Mouse (Mus musculus): ENCODE data around the gene Ttc7b.

Gene Ttc7b

DNA sequence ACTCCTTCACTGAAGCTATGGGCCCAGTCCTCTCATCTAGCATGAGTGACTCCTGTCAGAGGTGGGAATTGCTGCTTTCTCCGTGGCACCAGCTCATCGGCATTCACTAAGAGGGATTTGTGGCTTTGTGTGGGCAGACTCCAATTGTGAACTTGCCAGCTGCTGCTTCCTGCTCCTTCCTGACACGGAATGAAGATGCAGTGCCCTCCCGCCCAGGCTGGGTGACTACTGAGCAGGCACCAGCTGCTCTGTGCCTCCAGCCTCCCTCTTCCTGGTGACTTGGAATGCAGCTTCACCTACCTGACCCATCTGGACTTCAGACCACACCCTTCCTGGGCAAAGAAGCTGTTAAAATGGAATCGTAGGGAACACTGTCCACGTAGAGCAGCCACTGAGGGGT, 257.8 kb downstream of the Ttc7b start:
- DNase-seq: no peak

DNA sequence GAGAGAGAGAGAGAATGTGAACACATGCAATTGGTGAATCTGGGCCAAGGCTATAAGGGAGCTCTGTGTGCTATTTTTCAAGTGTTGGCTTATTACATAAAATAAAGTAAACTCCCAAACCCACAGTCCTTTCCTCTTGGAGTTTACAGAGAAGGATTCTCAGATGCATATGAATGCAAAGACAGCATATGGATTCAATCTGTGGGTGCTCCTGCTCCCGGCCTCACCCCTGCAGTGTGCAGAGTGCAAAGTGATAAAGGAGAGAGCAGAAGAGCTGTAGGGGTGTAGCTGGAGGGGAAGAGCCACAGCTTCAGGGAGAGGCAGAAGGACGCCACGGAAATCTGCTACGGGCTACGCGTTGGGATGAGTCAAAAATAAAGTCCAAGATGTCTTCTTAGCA, 258.9 kb downstream of the Ttc7b start:
- DNase-seq: no peak

DNA sequence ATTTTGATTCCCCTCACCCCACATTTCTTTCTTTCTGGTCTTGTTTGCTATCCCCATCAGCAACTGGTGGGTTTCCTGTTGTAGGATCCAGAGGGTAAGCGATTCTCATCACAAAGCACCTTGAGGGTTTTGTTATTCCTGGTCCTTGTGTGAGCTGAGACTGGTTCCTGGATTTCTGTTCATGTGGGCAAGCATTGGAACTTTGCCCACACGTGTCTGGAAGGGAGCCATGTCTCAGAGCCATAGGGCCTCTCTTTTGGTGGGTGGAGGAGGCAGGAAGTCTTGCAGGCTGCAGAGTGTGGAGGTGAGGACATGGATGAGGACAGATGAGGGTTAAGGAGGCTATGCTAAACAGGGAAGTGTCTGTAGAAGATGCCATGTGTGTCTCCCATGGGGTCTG, 260.5 kb downstream of the Ttc7b start:
- no peak for DNase-seq

GRCm38 (mm10) chr12:100257779-100258178, 262.8 kb downstream of the Ttc7b start:
- DNase-seq: no peak

GRCm38 (mm10) chr12:100255441-100255949, 265.1 kb downstream of the Ttc7b start:
- no peak for DNase-seq

DNA sequence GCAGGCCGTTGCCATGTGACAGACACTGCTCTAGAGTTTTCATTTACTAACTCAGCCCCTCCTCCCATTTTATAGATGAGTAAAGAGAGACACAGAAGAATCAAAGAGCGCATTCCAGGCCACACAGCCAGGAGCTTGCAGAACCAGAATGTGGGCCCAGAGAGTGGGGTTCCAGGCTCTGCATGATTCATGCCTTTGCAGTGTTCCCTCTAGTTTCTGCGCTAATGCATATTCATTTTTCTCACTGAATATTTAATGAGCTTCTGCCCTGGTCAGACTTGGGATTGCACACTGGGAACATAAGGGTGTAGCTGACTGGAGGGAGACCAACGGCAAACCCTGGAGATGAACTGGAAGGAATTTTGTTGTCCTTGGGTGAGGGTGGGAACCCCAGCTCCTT, 266.2 kb downstream of the Ttc7b start:
- no peak for DNase-seq

Measured in embryo, embryonic 11 days (tissue).